Mouse (Mus musculus): ENCODE results near the gene Dynlt1c. TPM values are rescaled to one million over a fixed set of nuclear protein-coding genes. Genes with fewer than 3 reads are reported as not detected.
"Not testable (repeated sequence)": the region's sequence is repeated elsewhere in the genome, so short reads cannot be mapped to it uniquely, and the experiment has no call there.

Dynlt1c gene
- polyA plus RNA-seq, 1 experiment from 2014 or later = 63.0 TPM

- WGBS = 57% methylated on average over 9 of the region's 15 CpGs
- not testable (repeated sequence) for H3K4me2 ChIP-seq; ATAC-seq (ENCODE audit: low FRiP score)
Observed at GRCm38 (mm10) chr17:6595776-6596497, 5.5 kb upstream of the Dynlt1c start.

GRCm38 (mm10) chr17:6598356-6598755, 3.1 kb upstream of the Dynlt1c start:
- H3K9me3 ChIP-seq (replicated peaks); H3K4me1 ChIP-seq; ATAC-seq (ENCODE audit: low FRiP score); H3K4me3 ChIP-seq (replicated peaks); H3K9ac ChIP-seq (replicated peaks); H3K27me3 ChIP-seq (replicated peaks); H3K27ac ChIP-seq (replicated peaks); H3K4me2 ChIP-seq; H3K36me3 ChIP-seq: not testable (repeated sequence)
- 90% methylated on average over 7 of the region's 7 CpGs for WGBS

More at GRCm38 (mm10) chr17:6595776-6596497, 5.5 kb upstream of the Dynlt1c start:
- H3K9ac ChIP-seq (replicated peaks); H3K27ac ChIP-seq (replicated peaks); H3K9me3 ChIP-seq (replicated peaks); H3K27me3 ChIP-seq (replicated peaks); H3K36me3 ChIP-seq; H3K4me3 ChIP-seq (replicated peaks); H3K4me1 ChIP-seq: not testable (repeated sequence)

GRCm38 (mm10) chr17:6600216-6600911, 1.1 kb upstream of the Dynlt1c start:
- ATAC-seq (ENCODE audit: low FRiP score); H3K4me1 ChIP-seq; H3K9me3 ChIP-seq (replicated peaks); H3K4me2 ChIP-seq; H3K27me3 ChIP-seq (replicated peaks); H3K36me3 ChIP-seq; H3K4me3 ChIP-seq (replicated peaks); H3K9ac ChIP-seq (replicated peaks); H3K27ac ChIP-seq (replicated peaks): not testable (repeated sequence)
- 90% methylated on average over 5 of the region's 8 CpGs for whole genome bisulfite sequencing

GRCm38 (mm10) chr17:6602205-6602604, 734 bp downstream of the Dynlt1c start:
- not testable (repeated sequence) for H3K9ac ChIP-seq (replicated peaks); H3K27me3 ChIP-seq (replicated peaks); H3K36me3 ChIP-seq; H3K4me1 ChIP-seq; H3K27ac ChIP-seq (replicated peaks); H3K9me3 ChIP-seq (replicated peaks)
- 0% methylated on average over 3 of the region's 4 CpGs for WGBS
- ATAC-seq (ENCODE audit: low FRiP score) = 0 out of 2 replicates have a peak, but pooled peaks have one; percentile 30
- H3K4me3 ChIP-seq (replicated peaks) = 0 out of 2 replicates have a peak overlapping the region, but pooled peaks have one; percentile 16
- H3K4me2 ChIP-seq = peak overlapping the region; percentile 34; the same call in 1 of the 2 replicates

- not testable (repeated sequence) for H3K9ac ChIP-seq (replicated peaks); H3K27ac ChIP-seq (replicated peaks); H3K36me3 ChIP-seq; H3K4me1 ChIP-seq; H3K9me3 ChIP-seq (replicated peaks); H3K27me3 ChIP-seq (replicated peaks); ATAC-seq (ENCODE audit: low FRiP score); H3K4me3 ChIP-seq (replicated peaks); H3K4me2 ChIP-seq
- WGBS = 48% methylated on average over 1 of the region's 1 CpGs
Observed at GRCm38 (mm10) chr17:6605347-6605746, 3.9 kb downstream of the Dynlt1c start.

GRCm38 (mm10) chr17:6613524-6613923, 12.1 kb downstream of the Dynlt1c start:
- not testable (repeated sequence) for H3K4me1 ChIP-seq; H3K9ac ChIP-seq (replicated peaks); H3K27me3 ChIP-seq (replicated peaks); H3K4me2 ChIP-seq; H3K9me3 ChIP-seq (replicated peaks); H3K27ac ChIP-seq (replicated peaks); ATAC-seq (ENCODE audit: low FRiP score); H3K36me3 ChIP-seq; H3K4me3 ChIP-seq (replicated peaks)
- WGBS = 45% methylated on average over 12 of the region's 14 CpGs

GRCm38 (mm10) chr17:6614316-6614715, 12.8 kb downstream of the Dynlt1c start:
- H3K9ac ChIP-seq (replicated peaks); H3K4me1 ChIP-seq; H3K36me3 ChIP-seq; H3K27me3 ChIP-seq (replicated peaks); ATAC-seq (ENCODE audit: low FRiP score); H3K9me3 ChIP-seq (replicated peaks); H3K27ac ChIP-seq (replicated peaks); H3K4me3 ChIP-seq (replicated peaks); H3K4me2 ChIP-seq: not testable (repeated sequence)
- 87% methylated on average over 4 of the region's 9 CpGs for WGBS

- not testable (repeated sequence) for ATAC-seq (ENCODE audit: low FRiP score); H3K9me3 ChIP-seq (replicated peaks); H3K27ac ChIP-seq (replicated peaks); H3K27me3 ChIP-seq (replicated peaks); H3K4me1 ChIP-seq; H3K36me3 ChIP-seq; H3K9ac ChIP-seq (replicated peaks); H3K4me2 ChIP-seq; H3K4me3 ChIP-seq (replicated peaks)
- 98% methylated on average over 9 of the region's 9 CpGs for WGBS
Observed at GRCm38 (mm10) chr17:6616731-6617130, 15.3 kb downstream of the Dynlt1c start.

GRCm38 (mm10) chr17:6617689-6618400, 16.4 kb downstream of the Dynlt1c start:
- not testable (repeated sequence) for H3K4me1 ChIP-seq; H3K4me2 ChIP-seq; H3K9ac ChIP-seq (replicated peaks); H3K27me3 ChIP-seq (replicated peaks); H3K9me3 ChIP-seq (replicated peaks); H3K36me3 ChIP-seq; H3K27ac ChIP-seq (replicated peaks); H3K4me3 ChIP-seq (replicated peaks)
- ATAC-seq (ENCODE audit: low FRiP score) = peak; percentile 46
- WGBS = 55% methylated on average over 8 of the region's 13 CpGs

GRCm38 (mm10) chr17:6619271-6619670, 17.8 kb downstream of the Dynlt1c start:
- H3K36me3 ChIP-seq; ATAC-seq (ENCODE audit: low FRiP score); H3K9me3 ChIP-seq (replicated peaks); H3K4me1 ChIP-seq; H3K27me3 ChIP-seq (replicated peaks); H3K4me3 ChIP-seq (replicated peaks); H3K4me2 ChIP-seq; H3K9ac ChIP-seq (replicated peaks); H3K27ac ChIP-seq (replicated peaks): not testable (repeated sequence)
- 85% methylated on average over 5 of the region's 5 CpGs for WGBS

GRCm38 (mm10) chr17:6620035-6620434, 18.6 kb downstream of the Dynlt1c start:
- not testable (repeated sequence) for H3K4me1 ChIP-seq; H3K36me3 ChIP-seq; H3K27ac ChIP-seq (replicated peaks); H3K27me3 ChIP-seq (replicated peaks); H3K9me3 ChIP-seq (replicated peaks); H3K9ac ChIP-seq (replicated peaks); H3K4me2 ChIP-seq; H3K4me3 ChIP-seq (replicated peaks); ATAC-seq (ENCODE audit: low FRiP score)
- WGBS = 76% methylated on average over 6 of the region's 6 CpGs
